Mouse (Mus musculus) heart, adult 2 months (tissue): ENCODE measurements around the gene Prkci.

Experiments used
- CTCF ChIP-seq: fragments of 200-600 bp; IDR thresholded peaks from 2 replicates; pipeline ENCODE4 v1.8.1; 2022; ENCODE audit warnings: antibody characterized with exemption, mild to moderate bottlenecking, moderate library complexity
- EP300 ChIP-seq: fragments of 200-500 bp; IDR thresholded peaks from 2 replicates; pipeline ENCODE4 v1.6.1; 2011; ENCODE audit warnings: low read depth, low read length, control low read depth; ENCODE audit not compliant: insufficient read depth
- POLR2A ChIP-seq: fragments of 200-500 bp; IDR thresholded peaks from 2 replicates; pipeline ENCODE4 v1.6.1; 2011; ENCODE audit warnings: mild to moderate bottlenecking, low read depth, low read length, control low read depth; ENCODE audit not compliant: insufficient read depth

DNA sequence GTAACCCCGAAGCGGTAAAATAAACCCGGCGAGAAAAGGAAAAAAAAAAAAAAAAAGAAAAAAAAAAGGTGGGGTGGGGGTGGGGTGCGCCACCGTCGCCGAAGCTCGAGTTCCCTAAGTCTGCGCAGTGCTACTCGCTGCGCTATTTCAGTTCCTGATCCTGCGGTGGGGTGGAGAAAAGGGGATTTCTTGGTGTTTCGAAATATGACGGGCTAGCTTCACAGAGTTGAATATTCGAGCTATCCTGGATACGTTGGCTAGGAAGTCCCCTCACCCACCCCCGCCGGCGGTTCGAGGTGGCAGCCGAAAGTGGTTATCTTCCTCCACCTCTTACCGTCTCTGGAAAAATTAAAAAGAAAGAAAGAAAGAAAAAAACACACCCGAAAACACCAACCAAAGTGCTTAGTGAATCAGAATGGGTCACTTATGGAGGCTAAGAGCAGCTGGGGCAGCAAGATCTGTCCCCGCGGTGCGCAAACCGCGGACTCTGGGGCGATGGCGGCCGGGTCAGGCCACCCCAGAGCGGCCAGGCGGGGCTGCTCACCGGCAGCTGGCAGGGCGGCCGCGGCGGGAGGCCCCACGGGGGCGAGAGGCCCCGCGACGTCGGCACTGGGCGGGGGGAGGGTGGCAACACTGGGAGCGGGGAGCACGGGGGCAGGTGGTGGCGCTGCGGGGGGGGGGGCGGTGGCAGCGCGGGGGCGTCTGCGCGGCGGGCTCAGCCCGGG, 98.2 kb downstream of the Prkci start:
- TF ChIP-seq POLR2A, result peak; percentile 61
- no peak for TF ChIP-seq CTCF
- TF ChIP-seq EP300, result no peak
